Mouse (Mus musculus): ENCODE data around the gene Olfr159. TPM values are rescaled to one million over a fixed set of nuclear protein-coding genes. Genes with fewer than 3 reads are reported as not detected.

Olfr159 gene
- polyA plus RNA-seq, 1 experiment from 2014 or later, result not detected

- no peak for ATAC-seq
Observed at GRCm38 (mm10) chr4:43720491-43721228, 50.1 kb downstream of the Olfr159 start.

More at GRCm38 (mm10) chr4:43720491-43721228, 50.1 kb downstream of the Olfr159 start:
- no peak for DNase-seq
- 52% methylated on average over 14 of the region's 16 CpGs for WGBS (ENCODE audit: insufficient replicate concordance)
- TF ChIP-seq CTCF (IDR thresholded peaks at IDR 0.05; ENCODE audit: low read depth) (no peak), EP300 (IDR thresholded peaks at IDR 0.05; ENCODE audit: low read depth) (no peak)
- Histone ChIP-seq H3K27ac (ENCODE audit: low read depth) (no peak overlapping the region), H3K36me3 (replicated peaks; ENCODE audit: insufficient read depth, low read length) (no peaks in the 10 kb centered on the region), H3K27me3 (ENCODE audit: insufficient read depth, low read length) (no peaks in the 10 kb centered on the region), H3K9me3 (ENCODE audit: low read length) (no peaks in the 10 kb centered on the region), H3K9ac (replicated peaks) (no peak overlapping the region), H3K4me3 (ENCODE audit: low read depth, low read length) (no peak overlapping the region), H3K4me1 (ENCODE audit: insufficient read depth) (no peaks in the 10 kb centered on the region), H3K4me2 (ENCODE audit: low read depth, low read length) (no peak overlapping the region)

Other genes with a start within 250 kb of the Olfr159 start
- 17.3 and 58.9 TPM in 2 replicates for gene Tpm2, start 247.2 kb downstream of the Olfr159 start, polyA plus RNA-seq (2015; fragmentation: Nextera tagmentation; extraction: Ambion mirVana)
- gene Creb3, start 208.7 kb downstream of the Olfr159 start, polyA plus RNA-seq (2015; fragmentation: Nextera tagmentation; extraction: Ambion mirVana), result 36.2 and 41.2 TPM in 2 replicates
- 30.0 and 34.2 TPM in 2 replicates for gene Tln1, start 208.3 kb downstream of the Olfr159 start, polyA plus RNA-seq (2015; fragmentation: Nextera tagmentation; extraction: Ambion mirVana)
- gene Rgp1, start 192.3 kb downstream of the Olfr159 start, polyA plus RNA-seq (2015; fragmentation: Nextera tagmentation; extraction: Ambion mirVana), result 6.3 and 7.3 TPM in 2 replicates
- 7.3 and 8.4 TPM in 2 replicates for gene Gba2, start 192.1 kb downstream of the Olfr159 start, polyA plus RNA-seq (2015; fragmentation: Nextera tagmentation; extraction: Ambion mirVana)
- 0.96 TPM in 1 of 2 replicates, not detected in the other for gene Msmp, start 186.5 kb downstream of the Olfr159 start, polyA plus RNA-seq (2015; fragmentation: Nextera tagmentation; extraction: Ambion mirVana)
- 0.54 and 0.82 TPM in 2 replicates for gene Npr2, start 139.1 kb downstream of the Olfr159 start, polyA plus RNA-seq (2015; fragmentation: Nextera tagmentation; extraction: Ambion mirVana)
- not detected in 2 replicates for gene Spag8, start 117.4 kb downstream of the Olfr159 start, polyA plus RNA-seq (2015; fragmentation: Nextera tagmentation; extraction: Ambion mirVana)
- 159 and 186 TPM in 2 replicates for gene Hint2, start 114.5 kb downstream of the Olfr159 start, polyA plus RNA-seq (2015; fragmentation: Nextera tagmentation; extraction: Ambion mirVana)
- 0.29 and 0.33 TPM in 2 replicates for gene Tmem8b, start 102.0 kb downstream of the Olfr159 start, polyA plus RNA-seq (2015; fragmentation: Nextera tagmentation; extraction: Ambion mirVana)
- 1.7 and 1.8 TPM in 2 replicates for gene Fam221b, start 101.9 kb downstream of the Olfr159 start, polyA plus RNA-seq (2015; fragmentation: Nextera tagmentation; extraction: Ambion mirVana)
- not detected in 2 replicates for gene Olfr70, start 70.2 kb downstream of the Olfr159 start, polyA plus RNA-seq (2015; fragmentation: Nextera tagmentation; extraction: Ambion mirVana)
- not detected in 2 replicates for gene Olfr71, start 60.8 kb downstream of the Olfr159 start, polyA plus RNA-seq (2015; fragmentation: Nextera tagmentation; extraction: Ambion mirVana)
- gene Hrct1, start 43.8 kb downstream of the Olfr159 start, polyA plus RNA-seq (2015; fragmentation: Nextera tagmentation; extraction: Ambion mirVana), result 0.40 and 0.50 TPM in 2 replicates
- 0.07 and 0.13 TPM in 2 replicates for gene Spaar, start 41.0 kb downstream of the Olfr159 start, polyA plus RNA-seq (2015; fragmentation: Nextera tagmentation; extraction: Ambion mirVana)
- gene Olfr156, start 52.9 kb upstream of the Olfr159 start, polyA plus RNA-seq (2015; fragmentation: Nextera tagmentation; extraction: Ambion mirVana), result not detected in 2 replicates
- not detected in 2 replicates for gene Olfr157, start 69.2 kb upstream of the Olfr159 start, polyA plus RNA-seq (2015; fragmentation: Nextera tagmentation; extraction: Ambion mirVana)
- not detected in 2 replicates for gene Olfr155, start 80.6 kb upstream of the Olfr159 start, polyA plus RNA-seq (2015; fragmentation: Nextera tagmentation; extraction: Ambion mirVana)
- gene Reck, start 104.5 kb upstream of the Olfr159 start, polyA plus RNA-seq (2015; fragmentation: Nextera tagmentation; extraction: Ambion mirVana), result 1.8 and 2.3 TPM in 2 replicates
- gene Glipr2, start 186.4 kb upstream of the Olfr159 start, polyA plus RNA-seq (2015; fragmentation: Nextera tagmentation; extraction: Ambion mirVana), result 19.4 and 20.4 TPM in 2 replicates
- gene Ccin, start 212.5 kb upstream of the Olfr159 start, polyA plus RNA-seq (2015; fragmentation: Nextera tagmentation; extraction: Ambion mirVana), result not detected in 2 replicates
- gene Clta, start 233.4 kb upstream of the Olfr159 start, polyA plus RNA-seq (2015; fragmentation: Nextera tagmentation; extraction: Ambion mirVana), result 136 and 144 TPM in 2 replicates

Data from liver, postnatal 0 days (tissue).